Mouse (Mus musculus): ENCODE measurements around the gene Cic. TPM values are rescaled to one million over a fixed set of nuclear protein-coding genes. Genes with fewer than 3 reads are reported as not detected.
A peak's percentile ranks its signal among the peaks of the same experiment; 100 is the strongest.

Gene Cic
- polyA plus RNA-seq, 1 experiment from 2014 or later = 25.2 TPM

DNA sequence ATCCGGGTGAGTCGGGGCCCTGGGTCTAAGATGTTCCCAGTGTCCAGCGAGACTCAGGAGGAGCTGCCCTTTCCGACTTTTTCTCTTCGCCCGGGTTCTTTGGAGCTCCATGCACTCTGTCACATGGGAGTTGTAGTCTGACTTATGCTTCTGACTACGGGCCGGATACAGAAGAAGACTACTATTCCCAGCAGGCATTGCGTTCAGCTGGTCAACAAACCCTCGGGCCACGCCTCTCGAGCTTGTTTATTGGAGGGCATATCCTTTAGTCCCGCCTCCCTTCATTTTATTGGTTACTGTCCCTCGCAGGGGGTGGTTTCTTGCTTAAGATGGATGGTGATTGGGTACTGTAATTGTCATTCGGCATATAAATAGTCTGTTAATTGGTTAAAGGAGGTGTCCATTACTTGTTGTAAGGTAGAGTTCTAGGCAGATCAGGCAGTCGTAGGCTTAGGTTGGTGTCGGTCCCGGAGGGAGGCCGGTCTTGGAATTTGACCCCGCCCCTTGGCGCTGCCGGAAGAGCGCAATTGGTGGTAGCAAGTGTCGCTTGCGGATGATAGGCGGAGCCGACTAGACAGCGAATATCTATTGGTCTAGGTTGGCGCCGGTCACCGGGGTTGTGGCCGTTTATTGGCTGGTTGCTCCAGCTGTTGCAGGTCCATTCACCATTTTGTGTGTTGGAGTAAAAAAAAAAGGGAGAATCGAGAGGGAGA is 403 bp downstream of the Cic start:
- Histone ChIP-seq H3K27me3 (ENCODE audit: low read depth, poor library complexity, severe bottlenecking) (no peaks in the 10 kb centered on the region), H3K27ac (peak overlapping the region; percentile 98), H3K36me3 (peaks cover 24% of the 10 kb centered on the region), H3K9me3 (replicated peaks) (no peaks in the 10 kb centered on the region), H3K4me1 (peaks cover 48% of the 10 kb centered on the region), H3K4me3 (peak overlapping the region; percentile 71)
- under 1% methylated on average over 33 of the region's 33 CpGs for WGBS
- peak; percentile 96 for DNase-seq (ENCODE audit: low spot score)

DNA sequence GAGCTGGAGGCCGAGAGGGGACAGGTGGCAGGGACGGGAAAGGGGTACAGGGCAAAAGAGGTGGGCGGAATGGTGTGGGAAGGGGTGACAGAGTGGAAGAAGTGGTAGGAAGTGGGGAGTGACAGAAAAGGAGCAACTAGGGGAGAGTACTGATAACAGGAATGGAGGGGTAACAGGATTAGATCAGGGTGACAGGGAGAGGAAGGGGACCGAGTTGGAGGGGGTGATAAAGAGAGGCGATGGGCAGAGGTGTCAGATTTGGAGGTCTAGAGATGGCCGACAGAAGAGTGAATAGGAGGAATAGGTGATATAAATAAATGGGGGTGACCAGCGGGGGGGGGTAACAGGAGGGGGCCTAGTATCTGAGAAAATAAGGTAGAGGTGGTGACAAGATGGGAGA is 1.1 kb downstream of the Cic start:
- no peak for DNase-seq (ENCODE audit: low spot score)
- peak overlapping the region; percentile 98 for H3K27ac ChIP-seq
- WGBS = 4% methylated on average over 7 of the region's 7 CpGs

DNA sequence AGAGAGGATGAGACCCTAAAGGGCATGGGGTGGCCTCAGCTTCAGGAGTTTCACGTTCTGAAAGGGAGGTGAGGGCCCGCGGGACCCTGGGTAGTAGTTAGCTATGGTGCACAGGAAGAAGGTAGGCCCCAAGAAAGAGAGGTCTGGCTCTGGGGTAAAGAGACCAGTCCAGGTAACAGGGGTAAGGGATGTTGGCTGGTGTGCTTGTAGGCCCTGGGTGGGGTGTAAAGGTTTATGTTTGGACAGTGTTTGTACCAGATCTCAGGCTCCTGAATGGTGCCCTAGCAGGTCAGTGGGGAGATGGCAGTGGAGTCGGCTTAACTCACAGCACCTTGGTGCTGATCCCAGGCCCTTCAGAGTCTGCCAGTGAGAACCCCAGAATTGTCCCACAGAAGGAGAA is 1.5 kb downstream of the Cic start:
- WGBS = 47% methylated on average over 4 of the region's 4 CpGs
- Histone ChIP-seq H3K27ac (peak overlapping the region; percentile 98; the same call in 1 of the 2 replicates), H3K4me3 (peak overlapping the region; percentile 71), H3K9me3 (replicated peaks) (no peaks in the 10 kb centered on the region), H3K27me3 (ENCODE audit: low read depth, poor library complexity, severe bottlenecking) (no peaks in the 10 kb centered on the region), H3K4me1 (peaks cover 50% of the 10 kb centered on the region), H3K36me3 (peaks cover 33% of the 10 kb centered on the region)
- no peak for DNase-seq (ENCODE audit: low spot score)

More for the DNA sequence above, 1.1 kb downstream of the Cic start:
- Histone ChIP-seq H3K27me3 (ENCODE audit: low read depth, poor library complexity, severe bottlenecking) (no peaks in the 10 kb centered on the region), H3K4me3 (peak overlapping the region; percentile 71), H3K36me3 (peaks cover 31% of the 10 kb centered on the region), H3K4me1 (peaks cover 54% of the 10 kb centered on the region), H3K9me3 (replicated peaks) (no peaks in the 10 kb centered on the region)

DNA sequence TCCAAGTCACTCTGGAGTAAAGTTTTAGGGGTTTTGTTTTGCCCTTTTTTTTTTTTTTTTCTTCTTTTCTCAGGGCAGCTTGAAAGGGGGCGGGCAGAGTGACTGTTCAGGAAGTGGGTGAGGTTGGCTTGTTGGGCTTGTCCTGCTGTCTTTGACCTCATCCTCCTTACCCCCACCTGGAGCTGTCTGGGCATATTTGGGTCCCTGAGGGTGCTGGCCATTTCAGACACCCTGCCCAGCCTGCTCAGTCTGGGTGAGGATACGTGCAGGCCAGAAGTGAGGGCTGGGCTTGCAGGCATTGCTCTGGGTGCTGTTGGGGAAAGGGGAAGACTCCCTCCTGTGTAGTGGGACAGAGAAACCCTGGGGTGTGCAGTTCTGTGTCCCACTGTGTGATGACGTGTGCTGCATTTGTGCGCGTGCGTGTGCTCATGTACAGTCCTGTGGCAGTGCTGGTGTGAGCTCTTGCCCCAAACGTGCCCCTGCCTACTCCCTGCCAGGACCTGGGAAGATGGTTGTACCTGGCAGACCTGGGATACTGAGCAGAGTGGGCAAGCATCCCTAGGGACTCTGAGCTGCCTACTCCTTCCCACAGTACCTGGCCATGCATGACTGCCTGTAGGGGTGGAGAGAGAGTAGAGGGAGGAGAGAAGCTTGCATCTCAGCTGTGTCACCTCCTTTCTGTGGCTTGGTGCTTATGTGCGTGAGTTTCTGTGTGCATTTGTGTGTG is 2.2 kb downstream of the Cic start:
- H3K36me3 ChIP-seq = peaks cover 33% of the 10 kb centered on the region
- H3K9me3 ChIP-seq (replicated peaks) = no peaks in the 10 kb centered on the region
- H3K4me1 ChIP-seq = peaks cover 46% of the 10 kb centered on the region
- 89% methylated on average over 8 of the region's 8 CpGs for WGBS
- no peak for DNase-seq (ENCODE audit: low spot score)
- peak overlapping the region; percentile 71; the same call in 1 of the 2 replicates for H3K4me3 ChIP-seq
- 0 out of 2 replicates have a peak overlapping the region, but pooled peaks have one; percentile 22 for H3K27ac ChIP-seq
- H3K27me3 ChIP-seq (ENCODE audit: low read depth, poor library complexity, severe bottlenecking) = no peaks in the 10 kb centered on the region

DNA sequence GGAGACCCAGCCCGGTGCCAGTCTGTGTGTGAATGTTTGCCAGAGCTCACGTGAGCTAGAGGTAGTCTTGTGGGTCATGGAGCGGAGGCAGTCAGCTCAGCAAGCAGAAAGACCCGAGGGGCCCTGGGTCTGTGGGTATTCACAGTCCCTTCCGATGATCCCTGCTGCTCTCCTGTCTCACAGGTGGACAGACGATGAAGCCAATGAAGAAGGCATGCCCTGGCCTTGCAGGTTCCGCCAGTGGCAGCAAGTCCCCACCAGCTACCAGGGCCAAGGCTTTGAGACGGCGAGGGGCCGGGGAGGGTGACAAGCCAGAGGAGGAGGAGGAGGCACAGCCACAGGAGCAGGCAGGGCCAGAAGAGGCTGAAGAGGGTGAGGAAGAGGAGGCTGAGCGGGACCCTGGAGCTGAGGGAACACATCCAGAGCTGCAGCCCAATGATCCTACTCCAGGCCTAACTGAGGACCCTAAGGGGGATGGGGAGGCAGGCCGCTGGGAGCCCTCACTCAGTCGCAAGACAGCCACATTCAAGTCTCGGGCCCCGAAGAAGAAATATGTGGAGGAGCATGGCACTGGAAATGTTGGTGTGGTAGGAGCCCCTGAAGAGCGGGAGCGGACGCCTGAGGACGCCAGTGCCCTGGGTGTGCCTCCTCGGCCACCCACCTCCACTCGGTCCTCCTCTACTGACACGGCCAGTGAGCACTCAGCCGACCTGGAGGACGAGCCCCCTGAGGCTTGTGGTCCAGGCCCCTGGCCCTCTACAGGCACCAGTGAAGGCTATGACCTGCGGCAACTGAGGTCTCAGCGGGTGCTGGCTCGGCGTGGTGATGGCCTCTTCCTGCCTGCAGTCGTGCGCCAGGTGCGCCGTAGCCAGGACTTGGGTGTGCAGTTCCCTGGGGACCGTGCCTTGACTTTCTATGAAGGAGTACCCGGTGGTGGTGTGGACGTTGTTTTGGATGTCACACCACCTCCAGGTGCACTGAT is 3.4 kb downstream of the Cic start:
- Histone ChIP-seq H3K9me3 (replicated peaks) (no peaks in the 10 kb centered on the region), H3K4me3 (no peak overlapping the region), H3K27me3 (ENCODE audit: low read depth, poor library complexity, severe bottlenecking) (no peaks in the 10 kb centered on the region), H3K36me3 (peaks cover 33% of the 10 kb centered on the region), H3K27ac (no peak overlapping the region), H3K4me1 (peaks cover 59% of the 10 kb centered on the region)
- 89% methylated on average over 35 of the region's 35 CpGs for WGBS
- DNase-seq (ENCODE audit: low spot score) = no peak

DNA sequence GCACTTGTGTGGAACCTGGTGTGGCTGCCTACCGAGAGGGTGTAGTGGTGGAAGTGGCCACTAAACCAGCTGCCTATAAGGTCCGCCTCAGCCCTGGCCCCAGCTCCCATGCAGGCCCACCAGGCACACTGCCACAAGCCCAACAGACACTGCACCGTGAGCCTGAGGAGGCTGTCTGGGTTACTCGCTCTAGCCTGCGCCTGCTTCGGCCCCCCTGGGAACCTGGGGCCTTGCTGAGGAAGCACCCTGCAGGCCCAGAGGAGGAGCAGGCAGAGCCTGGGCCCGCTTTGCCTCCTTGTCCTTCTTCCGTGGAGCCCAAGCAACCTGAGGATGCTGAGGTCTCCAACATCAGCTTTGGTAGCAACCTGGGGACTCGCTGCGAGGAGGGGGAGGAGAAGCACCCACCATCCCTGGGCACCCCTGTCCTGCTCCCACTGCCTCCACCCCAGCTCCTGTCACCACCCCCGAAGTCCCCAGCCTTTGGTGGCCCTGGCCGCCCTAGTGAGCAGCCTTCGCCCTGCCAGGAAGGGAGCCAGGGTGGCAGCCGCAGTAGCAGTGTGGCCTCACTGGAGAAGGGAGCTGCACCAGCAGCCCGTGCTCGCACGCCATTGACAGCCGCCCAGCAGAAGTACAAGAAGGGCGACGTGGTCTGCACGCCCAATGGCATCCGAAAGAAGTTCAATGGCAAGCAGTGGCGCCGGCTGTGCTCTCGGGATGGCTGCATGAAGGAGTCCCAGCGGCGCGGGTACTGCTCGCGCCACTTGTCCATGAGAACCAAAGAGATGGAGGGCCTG is 4.3 kb downstream of the Cic start:
- H3K27ac ChIP-seq = no peak overlapping the region
- 87% methylated on average over 30 of the region's 30 CpGs for WGBS
- DNase-seq (ENCODE audit: low spot score) = no peak
- no peaks in the 10 kb centered on the region for H3K27me3 ChIP-seq (ENCODE audit: low read depth, poor library complexity, severe bottlenecking)
- H3K4me3 ChIP-seq = 0 out of 2 replicates have a peak overlapping the region, but pooled peaks have one; percentile 6
- H3K36me3 ChIP-seq = peaks cover 33% of the 10 kb centered on the region
- peaks cover 58% of the 10 kb centered on the region for H3K4me1 ChIP-seq
- H3K9me3 ChIP-seq (replicated peaks) = no peaks in the 10 kb centered on the region

DNA sequence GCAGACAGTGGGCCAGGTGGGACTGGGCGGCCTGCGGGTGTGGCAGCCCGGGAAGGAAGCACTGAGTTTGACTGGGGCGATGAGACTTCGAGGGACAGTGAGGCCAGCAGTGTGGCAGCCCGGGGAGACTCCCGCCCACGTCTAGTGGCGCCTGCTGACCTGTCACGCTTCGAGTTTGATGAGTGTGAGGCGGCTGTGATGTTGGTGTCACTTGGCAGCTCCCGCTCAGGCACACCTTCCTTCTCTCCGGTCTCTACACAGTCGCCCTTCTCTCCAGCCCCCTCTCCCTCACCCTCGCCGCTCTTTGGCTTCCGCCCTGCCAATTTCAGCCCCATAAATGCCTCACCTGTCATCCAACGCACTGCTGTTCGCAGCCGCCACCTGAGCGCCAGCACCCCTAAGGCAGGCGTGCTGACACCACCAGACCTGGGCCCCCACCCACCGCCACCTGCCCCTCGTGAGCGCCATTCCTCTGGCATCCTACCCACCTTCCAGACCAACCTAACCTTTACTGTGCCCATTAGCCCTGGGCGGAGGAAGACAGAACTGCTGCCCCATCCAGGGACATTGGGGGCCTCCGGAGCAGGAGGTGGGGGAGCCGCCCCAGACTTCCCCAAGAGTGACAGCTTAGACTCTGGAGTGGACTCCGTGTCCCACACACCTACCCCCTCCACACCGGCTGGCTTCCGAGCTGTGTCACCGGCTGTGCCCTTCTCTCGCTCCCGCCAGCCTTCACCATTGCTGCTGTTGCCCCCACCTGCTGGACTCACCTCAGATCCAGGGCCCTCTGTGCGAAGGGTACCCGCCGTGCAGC is 5.1 kb downstream of the Cic start:
- Histone ChIP-seq H3K9me3 (replicated peaks) (no peaks in the 10 kb centered on the region), H3K27me3 (ENCODE audit: low read depth, poor library complexity, severe bottlenecking) (no peaks in the 10 kb centered on the region), H3K27ac (peak overlapping the region; percentile 10; the same call in 1 of the 2 replicates), H3K4me3 (no peak overlapping the region; the same call in 1 of the 2 replicates), H3K4me1 (peaks cover 62% of the 10 kb centered on the region), H3K36me3 (peaks cover 33% of the 10 kb centered on the region)
- no peak for DNase-seq (ENCODE audit: low spot score)
- 85% methylated on average over 38 of the region's 38 CpGs for WGBS

DNA sequence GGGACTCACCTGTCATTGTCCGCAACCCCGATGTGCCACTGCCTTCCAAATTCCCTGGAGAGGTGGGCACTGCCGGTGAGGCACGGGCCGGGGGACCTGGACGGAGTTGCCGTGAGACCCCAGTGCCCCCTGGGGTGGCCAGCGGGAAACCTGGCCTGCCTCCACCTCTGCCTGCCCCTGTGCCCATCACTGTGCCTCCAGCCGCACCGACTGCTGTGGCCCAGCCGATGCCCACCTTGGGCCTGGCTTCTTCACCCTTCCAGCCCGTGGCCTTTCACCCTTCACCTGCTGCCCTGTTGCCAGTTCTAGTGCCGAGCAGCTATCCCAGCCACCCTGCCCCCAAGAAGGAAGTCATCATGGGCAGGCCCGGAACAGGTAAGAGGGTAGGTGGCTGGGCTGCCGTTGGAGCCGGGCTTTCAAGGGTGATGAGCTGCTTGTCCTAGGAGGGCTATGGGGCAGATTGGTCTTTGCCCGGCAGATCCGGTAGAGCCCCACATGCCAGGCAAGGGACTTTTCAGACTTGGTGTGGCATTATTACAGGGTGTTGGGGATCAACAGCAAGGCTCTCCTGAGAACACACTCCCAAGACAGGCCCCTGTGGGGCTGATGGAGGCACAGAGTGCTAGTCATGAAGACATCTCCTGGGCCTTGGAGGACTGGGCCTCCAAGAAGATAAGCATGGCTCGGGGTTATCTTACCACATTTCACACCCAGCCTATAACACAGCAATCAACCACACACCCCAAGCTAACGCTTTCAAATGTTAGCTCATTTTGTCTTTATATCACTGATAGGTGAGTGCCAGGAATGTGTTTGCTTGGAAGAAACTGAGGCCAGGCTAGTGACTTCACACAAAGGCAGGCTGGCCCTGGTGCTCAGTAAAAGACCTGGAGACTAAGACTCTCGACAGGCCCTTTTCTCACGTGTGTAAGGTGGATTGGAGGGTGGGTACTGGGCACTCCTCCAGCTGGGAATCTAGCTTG is 6.0 kb downstream of the Cic start:
- Histone ChIP-seq H3K9me3 (replicated peaks) (no peaks in the 10 kb centered on the region), H3K4me3 (no peak overlapping the region), H3K27me3 (ENCODE audit: low read depth, poor library complexity, severe bottlenecking) (no peaks in the 10 kb centered on the region), H3K27ac (peak overlapping the region; percentile 10; the same call in 1 of the 2 replicates), H3K36me3 (peaks cover 33% of the 10 kb centered on the region), H3K4me1 (peaks cover 63% of the 10 kb centered on the region)
- DNase-seq (ENCODE audit: low spot score) = no peak
- 92% methylated on average over 22 of the region's 22 CpGs for WGBS

DNA sequence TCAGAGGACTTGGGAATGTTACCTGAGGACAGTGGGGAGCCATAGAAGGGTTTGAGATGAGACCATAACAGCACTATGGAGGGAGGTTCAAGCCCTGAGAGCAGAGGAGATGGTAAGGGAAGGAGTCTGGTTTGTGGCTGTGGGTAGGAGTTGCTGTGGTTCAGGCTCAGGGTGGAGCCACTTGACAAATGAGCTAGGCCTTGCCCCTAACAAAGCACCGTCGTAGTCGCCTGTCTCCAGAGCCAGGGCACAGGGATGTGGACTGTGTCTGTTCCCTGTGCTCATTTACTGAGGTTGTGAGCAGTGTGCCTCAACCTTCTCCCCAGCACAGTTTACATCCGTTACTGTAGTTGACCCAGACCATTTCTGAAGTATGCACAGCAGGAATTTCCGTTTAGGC is 7.1 kb downstream of the Cic start:
- peaks cover 60% of the 10 kb centered on the region for H3K4me1 ChIP-seq
- no peak overlapping the region for H3K4me3 ChIP-seq
- H3K36me3 ChIP-seq = peaks cover 33% of the 10 kb centered on the region
- no peaks in the 10 kb centered on the region for H3K9me3 ChIP-seq (replicated peaks)
- H3K27ac ChIP-seq = peak overlapping the region; percentile 19
- 52% methylated on average over 5 of the region's 5 CpGs for WGBS
- DNase-seq (ENCODE audit: low spot score) = no peak
- H3K27me3 ChIP-seq (ENCODE audit: low read depth, poor library complexity, severe bottlenecking) = no peaks in the 10 kb centered on the region

DNA sequence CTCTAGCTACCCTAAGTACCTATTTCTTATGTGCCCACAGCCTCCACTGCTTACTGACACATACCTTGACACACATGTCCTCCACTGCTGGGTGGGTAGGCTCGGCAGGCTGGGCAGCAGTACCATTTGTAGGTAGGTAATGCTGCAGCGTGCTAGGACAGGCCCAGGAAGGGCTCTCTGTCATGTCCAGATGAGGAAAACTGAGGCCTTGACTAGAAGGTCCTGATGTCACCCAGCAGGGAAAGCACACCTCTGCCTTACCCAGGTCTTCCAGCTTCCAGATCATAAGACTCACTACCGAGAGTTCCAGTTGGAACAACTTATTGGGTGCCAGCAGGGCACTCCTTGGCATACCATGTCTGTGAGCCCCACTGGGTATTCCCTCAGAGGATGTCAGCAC is 7.5 kb downstream of the Cic start:
- Histone ChIP-seq H3K9me3 (replicated peaks) (no peaks in the 10 kb centered on the region), H3K27me3 (ENCODE audit: low read depth, poor library complexity, severe bottlenecking) (no peaks in the 10 kb centered on the region), H3K4me3 (no peak overlapping the region), H3K4me1 (peaks cover 60% of the 10 kb centered on the region), H3K36me3 (peaks cover 33% of the 10 kb centered on the region), H3K27ac (peak overlapping the region; percentile 19)
- DNase-seq (ENCODE audit: low spot score) = no peak
- WGBS = 88% methylated on average over 3 of the region's 3 CpGs
